Mouse (Mus musculus) liver, embryonic 11.5 days (tissue): ENCODE measurements around the gene Strn. TPM values are rescaled to one million over a fixed set of nuclear protein-coding genes. Genes with fewer than 3 reads are reported as not detected.

Experiments
- ATAC-seq: fragments of 200-750 bp; cut with Nextera tagmentation; replicated peaks from 2 replicates; pipeline ENCODE4 v1.8.0; 2017; ENCODE audit warnings: moderate number of reproducible peaks, mild to moderate bottlenecking, moderate TSS enrichment, moderate library complexity; ENCODE audit not compliant: low FRiP score
- DNase-seq: peaks from one replicate; pipeline ENCODE4 v3.0.0-alpha.2; 2017; ENCODE audit warnings: low spot score
- H3K27ac ChIP-seq: fragments of 300-500 bp; sonication (generic); 2 replicates; pipeline ENCODE4 v1.5.1; 2014; ENCODE audit warnings: mild to moderate bottlenecking, low read depth, low read length, control low read depth
- H3K27me3 ChIP-seq: fragments of 300-500 bp; sonication (generic); replicated peaks from 2 replicates; pipeline ENCODE4 v1.6.1; 2014; ENCODE audit warnings: low read length, mixed read lengths; ENCODE audit not compliant: control insufficient read depth, insufficient read depth
- H3K36me3 ChIP-seq: fragments of 300-500 bp; sonication (generic); 2 replicates; pipeline ENCODE4 v1.6.1; 2014; ENCODE audit warnings: mild to moderate bottlenecking, low read length, moderate library complexity, mixed read lengths; ENCODE audit not compliant: control insufficient read depth, insufficient read depth
- H3K4me1 ChIP-seq: fragments of 300-500 bp; sonication (generic); replicated peaks from 2 replicates; pipeline ENCODE4 v1.6.1; 2014; ENCODE audit warnings: low read length, mixed read lengths; ENCODE audit not compliant: control insufficient read depth, insufficient read depth
- H3K4me2 ChIP-seq: fragments of 300-500 bp; sonication (generic); 2 replicates; pipeline ENCODE4 v1.6.1; 2014; ENCODE audit warnings: mild to moderate bottlenecking, control low read depth, moderate library complexity
- H3K4me3 ChIP-seq: fragments of 300-500 bp; sonication (generic); 2 replicates; pipeline ENCODE4 v1.5.1; 2014; ENCODE audit warnings: low read depth, low read length, control low read depth
- H3K9ac ChIP-seq: fragments of 300-500 bp; sonication (generic); 2 replicates; pipeline ENCODE4 v1.6.1; 2014; ENCODE audit warnings: low read depth, low read length, control low read depth
- H3K9me3 ChIP-seq: fragments of 300-500 bp; sonication (generic); 2 replicates; pipeline ENCODE4 v1.6.1; 2016; ENCODE audit warnings: low read length, inconsistent platforms, mixed read lengths; ENCODE audit not compliant: control insufficient read depth
- WGBS: fragments of 180-500 bp; shearing (Covaris S2); extraction: QIAGEN DNeasy Blood & Tissue Kit; methylation state at CpG from one replicate; pipeline ENCODE4 v1.1.7; 2014; 5-methylcytosine and 5-hydroxymethylcytosine counted together
- polyA plus RNA-seq: library from polyadenylated mRNA; unstranded; fragments of >200 nt; fragmentation: Nextera tagmentation; extraction: Ambion mirVana; gene quantifications from 2 replicates; pipeline ENCODE4 v1.2.1, GENCODE M21; 2014

Strn gene
- polyA plus RNA-seq = 6.8 and 7.2 TPM in 2 replicates

- Histone ChIP-seq H3K4me1 (peaks cover 17% of the 10 kb centered on the region), H3K27ac (peak within 1 kb of the TSS; percentile 92), H3K27me3 (no peaks in the 10 kb centered on the region), H3K9me3 (no peaks in the 10 kb centered on the region), H3K9ac (peak within 1 kb of the TSS; percentile 88), H3K4me2 (peak within 1 kb of the TSS; percentile 82), H3K4me3 (peak within 1 kb of the TSS; percentile 92), H3K36me3 (no peaks in the 10 kb centered on the region; the same call in 1 of the 2 replicates)
- 39% methylated on average over 4 of the region's 4 CpGs for WGBS
- ATAC-seq = no peak
- no peak for DNase-seq
These were observed at the start of gene Strn for GRCm38 (mm10) chr17:78737096-78737495. Gene Strn (minus strand): TSS chr17:78737196.

- Histone ChIP-seq H3K27me3 (no peaks in the 10 kb centered on the region), H3K4me1 (no peaks in the 10 kb centered on the region), H3K27ac (no peak overlapping the region), H3K4me2 (no peak overlapping the region), H3K9ac (no peak overlapping the region), H3K9me3 (no peaks in the 10 kb centered on the region), H3K36me3 (no peaks in the 10 kb centered on the region), H3K4me3 (no peak overlapping the region)
- DNase-seq (no peak), ATAC-seq (no peak)
- WGBS = 85% methylated on average over 1 of the region's 1 CpGs
These were observed 41.8 kb upstream of the Strn start for GRCm38 (mm10) chr17:78778765-78779164.

GRCm38 (mm10) chr17:78772317-78772716, 35.3 kb upstream of the Strn start:
- no peaks in the 10 kb centered on the region for H3K27me3 ChIP-seq
- H3K4me2 ChIP-seq = no peak overlapping the region
- DNase-seq = no peak
- H3K36me3 ChIP-seq = no peaks in the 10 kb centered on the region
- no peaks in the 10 kb centered on the region for H3K9me3 ChIP-seq
- H3K4me3 ChIP-seq = no peak overlapping the region
- WGBS = 88% methylated on average over 2 of the region's 2 CpGs
- no peak overlapping the region for H3K27ac ChIP-seq
- ATAC-seq = no peak
- no peak overlapping the region for H3K9ac ChIP-seq
- H3K4me1 ChIP-seq = no peaks in the 10 kb centered on the region

GRCm38 (mm10) chr17:78770932-78771331, 33.9 kb upstream of the Strn start:
- ATAC-seq (no peak), DNase-seq (no peak)
- Histone ChIP-seq H3K9ac (no peak overlapping the region), H3K27ac (no peak overlapping the region), H3K27me3 (no peaks in the 10 kb centered on the region), H3K9me3 (no peaks in the 10 kb centered on the region), H3K4me1 (no peaks in the 10 kb centered on the region), H3K4me2 (no peak overlapping the region), H3K4me3 (no peak overlapping the region), H3K36me3 (no peaks in the 10 kb centered on the region)
- 57% methylated on average over 7 of the region's 7 CpGs for WGBS

GRCm38 (mm10) chr17:78769341-78769740, 32.3 kb upstream of the Strn start:
- Histone ChIP-seq H3K4me2 (no peak overlapping the region), H3K4me3 (no peak overlapping the region), H3K27me3 (no peaks in the 10 kb centered on the region), H3K9me3 (no peaks in the 10 kb centered on the region), H3K9ac (no peak overlapping the region), H3K4me1 (no peaks in the 10 kb centered on the region), H3K27ac (no peak overlapping the region), H3K36me3 (no peaks in the 10 kb centered on the region)
- ATAC-seq (no peak), DNase-seq (no peak)
- WGBS = 81% methylated on average over 3 of the region's 3 CpGs

GRCm38 (mm10) chr17:78768937-78769336, 31.9 kb upstream of the Strn start:
- no peaks in the 10 kb centered on the region for H3K4me1 ChIP-seq
- H3K4me2 ChIP-seq = no peak overlapping the region
- no peak overlapping the region for H3K27ac ChIP-seq
- H3K9me3 ChIP-seq = no peaks in the 10 kb centered on the region
- H3K4me3 ChIP-seq = no peak overlapping the region
- no peak overlapping the region for H3K9ac ChIP-seq
- ATAC-seq (no peak), DNase-seq (no peak)
- H3K36me3 ChIP-seq = peaks cover 3% of the 10 kb centered on the region; the same call in 1 of the 2 replicates
- no peaks in the 10 kb centered on the region for H3K27me3 ChIP-seq
- 64% methylated on average over 2 of the region's 2 CpGs for WGBS

GRCm38 (mm10) chr17:78767546-78767945, 30.6 kb upstream of the Strn start:
- H3K4me2 ChIP-seq = no peak overlapping the region
- DNase-seq (no peak), ATAC-seq (no peak)
- peaks cover 3% of the 10 kb centered on the region; the same call in 1 of the 2 replicates for H3K36me3 ChIP-seq
- H3K9ac ChIP-seq = no peak overlapping the region
- no peak overlapping the region for H3K27ac ChIP-seq
- H3K9me3 ChIP-seq = no peaks in the 10 kb centered on the region
- no peaks in the 10 kb centered on the region for H3K27me3 ChIP-seq
- WGBS = 75% methylated on average over 8 of the region's 8 CpGs
- H3K4me3 ChIP-seq = no peak overlapping the region
- no peaks in the 10 kb centered on the region for H3K4me1 ChIP-seq

GRCm38 (mm10) chr17:78766084-78766483, 29.1 kb upstream of the Strn start:
- H3K9me3 ChIP-seq = no peaks in the 10 kb centered on the region
- H3K36me3 ChIP-seq = peaks cover 3% of the 10 kb centered on the region; the same call in 1 of the 2 replicates
- ATAC-seq (no peak), DNase-seq (no peak)
- H3K27me3 ChIP-seq = no peaks in the 10 kb centered on the region
- 86% methylated on average over 7 of the region's 7 CpGs for WGBS
- no peak overlapping the region for H3K27ac ChIP-seq
- H3K4me1 ChIP-seq = no peaks in the 10 kb centered on the region
- no peak overlapping the region for H3K9ac ChIP-seq
- no peak overlapping the region for H3K4me2 ChIP-seq
- no peak overlapping the region for H3K4me3 ChIP-seq

GRCm38 (mm10) chr17:78763272-78763671, 26.3 kb upstream of the Strn start:
- no peak overlapping the region for H3K9ac ChIP-seq
- no peak overlapping the region for H3K27ac ChIP-seq
- no peaks in the 10 kb centered on the region for H3K4me1 ChIP-seq
- H3K36me3 ChIP-seq = peaks cover 3% of the 10 kb centered on the region; the same call in 1 of the 2 replicates
- 92% methylated on average over 5 of the region's 5 CpGs for WGBS
- ATAC-seq (no peak), DNase-seq (no peak)
- H3K9me3 ChIP-seq = no peaks in the 10 kb centered on the region
- no peak overlapping the region for H3K4me2 ChIP-seq
- H3K27me3 ChIP-seq = no peaks in the 10 kb centered on the region
- H3K4me3 ChIP-seq = no peak overlapping the region
